Mouse (Mus musculus): ENCODE data around the gene Tex26. TPM values are rescaled to one million over a fixed set of nuclear protein-coding genes. Genes with fewer than 3 reads are reported as not detected.

Gene Tex26
- polyA plus RNA-seq (2015; fragmentation: Nextera tagmentation; extraction: Ambion mirVana): 0.92 and 1.1 TPM in 2 replicates

DNA sequence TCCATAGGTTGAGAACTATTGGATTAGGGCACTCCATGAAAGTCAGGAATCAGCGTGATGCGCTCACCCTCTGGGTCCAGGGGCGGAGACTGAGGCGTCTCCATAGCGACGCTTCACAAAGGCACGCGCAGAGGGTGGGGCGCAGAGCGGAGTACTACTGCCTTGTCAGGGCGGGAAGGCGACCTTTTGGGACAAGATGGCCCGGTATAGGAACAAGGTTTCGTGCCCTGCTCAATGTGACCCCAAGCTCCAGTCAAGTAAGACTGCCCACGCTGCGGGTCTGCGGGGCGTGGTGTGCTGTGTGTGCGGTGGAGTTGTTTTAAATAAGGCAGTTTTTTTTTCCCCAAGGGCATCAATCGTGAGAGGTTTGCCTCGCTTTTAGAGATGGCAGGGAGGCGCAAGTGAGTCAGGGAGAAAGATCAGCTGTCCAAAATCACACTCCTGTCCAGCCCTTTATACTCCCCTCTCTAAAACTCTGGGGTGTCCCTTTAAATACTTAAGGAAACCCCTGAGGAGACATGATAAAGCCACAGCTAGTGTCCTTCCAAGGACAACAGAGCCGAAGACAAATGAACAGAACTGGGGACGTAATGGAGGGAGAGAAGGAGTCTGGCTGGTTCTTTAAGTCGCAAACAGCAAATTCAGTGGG lies at the start of gene Tex26:
Tex26 (plus strand) TSS at position 130 of the 649 bp plus-strand sequence.
- peaks cover 39% of the 10 kb centered on the region for H3K4me1 ChIP-seq
- peak within 1 kb of the TSS; percentile 40 for H3K4me3 ChIP-seq
- WGBS: 0% methylated on average over 25 of the region's 25 CpGs
- peak within 1 kb of the TSS; percentile 77 for H3K4me2 ChIP-seq
- H3K36me3 ChIP-seq (replicated peaks): no peaks in the 10 kb centered on the region
- peak within 1 kb of the TSS; percentile 56 for H3K9ac ChIP-seq
- H3K27ac ChIP-seq: peak within 1 kb of the TSS; percentile 96
- peak; percentile 91 for ATAC-seq (replicated peaks)
- H3K27me3 ChIP-seq (replicated peaks): no peaks in the 10 kb centered on the region
- H3K9me3 ChIP-seq: no peaks in the 10 kb centered on the region

DNA sequence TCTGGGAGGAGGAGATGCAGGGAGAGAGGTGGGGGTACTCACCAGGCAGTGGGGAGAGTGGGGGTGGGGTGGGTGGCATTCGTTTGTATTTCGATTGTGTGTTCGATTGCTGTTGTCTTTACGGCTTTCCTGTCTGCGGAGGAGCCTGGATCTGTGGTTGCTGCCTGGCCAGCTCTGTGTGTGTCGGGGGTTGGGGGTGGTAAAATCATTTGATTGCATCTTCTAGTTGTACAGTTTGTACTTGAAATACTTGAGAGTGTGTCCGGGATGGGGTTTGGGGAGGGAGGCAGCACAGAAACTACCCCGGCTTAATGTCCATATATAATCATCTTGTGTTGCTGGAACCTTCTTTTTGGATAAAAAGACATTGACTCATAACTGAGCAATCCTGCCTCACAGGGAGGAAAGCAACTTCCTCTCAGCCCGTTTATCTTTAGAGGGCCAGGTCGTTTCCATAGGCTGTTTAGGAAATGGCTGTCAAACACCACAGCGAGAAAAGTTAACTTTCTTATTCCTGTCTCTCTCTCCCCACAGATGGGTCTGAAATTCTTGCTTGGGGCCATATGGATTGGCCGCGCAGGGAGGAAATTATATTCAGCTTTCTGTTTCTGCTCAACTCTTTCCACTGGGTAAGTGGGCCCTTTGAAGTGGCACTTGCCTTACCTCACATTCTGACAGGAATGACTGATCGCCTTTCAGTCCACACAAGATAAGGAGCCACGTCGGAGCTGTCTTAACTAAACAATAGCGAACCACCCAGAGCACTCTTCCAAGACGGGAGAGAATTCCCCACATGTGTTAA lies 47.7 kb upstream of the Tex26 start:
- Histone ChIP-seq H3K9me3 (no peaks in the 10 kb centered on the region), H3K4me3 (no peak overlapping the region), H3K36me3 (replicated peaks) (no peaks in the 10 kb centered on the region), H3K4me2 (no peak overlapping the region), H3K4me1 (no peaks in the 10 kb centered on the region), H3K27me3 (replicated peaks) (no peaks in the 10 kb centered on the region), H3K9ac (no peak overlapping the region), H3K27ac (0 out of 2 replicates have a peak overlapping the region, but pooled peaks have one; percentile 4)
- ATAC-seq (replicated peaks): no peak
- WGBS: 59% methylated on average over 18 of the region's 18 CpGs

- no peaks in the 10 kb centered on the region for H3K9me3 ChIP-seq
- 78% methylated on average over 6 of the region's 6 CpGs for WGBS
- no peak overlapping the region for H3K4me2 ChIP-seq
- no peak for ATAC-seq (replicated peaks)
- no peak overlapping the region for H3K27ac ChIP-seq
- H3K9ac ChIP-seq: no peak overlapping the region
- H3K4me1 ChIP-seq: no peaks in the 10 kb centered on the region
- H3K36me3 ChIP-seq (replicated peaks): no peaks in the 10 kb centered on the region
- H3K4me3 ChIP-seq: no peak overlapping the region
- no peaks in the 10 kb centered on the region for H3K27me3 ChIP-seq (replicated peaks)
Observed at GRCm38 (mm10) chr5:149392420-149392988, 47.0 kb upstream of the Tex26 start.

DNA sequence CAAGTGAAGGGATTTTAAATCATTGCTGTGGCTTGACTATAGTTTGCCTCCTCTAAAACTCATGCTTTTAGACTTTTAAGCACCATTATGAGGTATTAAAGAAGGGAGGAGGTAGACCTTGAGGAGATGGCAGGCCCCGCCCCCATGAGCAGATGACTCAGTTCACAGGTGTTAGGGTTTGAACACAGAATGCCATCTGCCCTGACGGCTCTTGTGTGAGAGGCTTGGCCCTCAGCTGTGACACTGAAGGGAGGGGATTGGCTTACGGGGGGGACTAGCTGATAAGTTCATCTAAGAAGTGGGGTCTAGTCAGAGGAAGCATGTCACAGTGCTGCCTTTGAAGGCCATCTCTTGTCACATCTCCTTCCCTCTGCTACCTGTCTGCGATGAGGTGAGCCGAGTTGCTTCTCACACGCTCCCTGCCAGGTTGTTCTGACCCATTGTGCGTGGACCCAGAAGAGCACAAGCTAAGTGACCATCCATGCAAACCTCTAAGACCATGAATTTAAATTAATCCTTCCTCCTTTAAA lies 37.9 kb upstream of the Tex26 start:
- Histone ChIP-seq H3K9ac (no peak overlapping the region), H3K36me3 (replicated peaks) (no peaks in the 10 kb centered on the region), H3K27ac (no peak overlapping the region), H3K27me3 (replicated peaks) (no peaks in the 10 kb centered on the region), H3K9me3 (no peaks in the 10 kb centered on the region), H3K4me3 (no peak overlapping the region), H3K4me1 (peaks cover 5% of the 10 kb centered on the region), H3K4me2 (no peak overlapping the region)
- WGBS: 90% methylated on average over 7 of the region's 7 CpGs
- no peak for ATAC-seq (replicated peaks)

DNA sequence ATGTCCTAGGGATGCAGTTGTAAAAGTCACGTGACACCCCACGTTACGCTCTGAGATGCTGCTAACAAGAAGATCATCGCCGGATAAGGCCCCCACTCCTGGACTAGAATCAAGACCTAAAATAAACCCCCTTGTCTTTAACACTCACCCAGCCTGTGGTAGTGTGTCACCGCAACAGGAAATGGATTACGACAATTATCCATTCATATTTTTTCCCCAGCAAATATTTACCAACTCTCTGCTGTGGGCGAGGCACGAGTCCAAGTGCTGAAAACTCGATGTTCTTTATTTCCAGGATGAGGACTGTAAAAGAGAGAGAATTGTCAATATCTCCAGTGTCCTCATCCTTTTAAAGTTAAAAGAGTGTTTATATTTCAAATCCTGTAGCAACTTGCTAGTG lies 37.4 kb upstream of the Tex26 start:
- no peaks in the 10 kb centered on the region for H3K36me3 ChIP-seq (replicated peaks)
- H3K9me3 ChIP-seq: no peaks in the 10 kb centered on the region
- ATAC-seq (replicated peaks): no peak
- no peak overlapping the region for H3K4me3 ChIP-seq
- H3K4me2 ChIP-seq: no peak overlapping the region
- no peaks in the 10 kb centered on the region for H3K27me3 ChIP-seq (replicated peaks)
- peaks cover 8% of the 10 kb centered on the region for H3K4me1 ChIP-seq
- WGBS: 93% methylated on average over 10 of the region's 10 CpGs
- no peak overlapping the region for H3K27ac ChIP-seq
- H3K9ac ChIP-seq: no peak overlapping the region

- no peak overlapping the region for H3K27ac ChIP-seq
- WGBS: 62% methylated on average over 5 of the region's 5 CpGs
- H3K9ac ChIP-seq: no peak overlapping the region
- no peaks in the 10 kb centered on the region for H3K36me3 ChIP-seq (replicated peaks)
- ATAC-seq (replicated peaks): 0 out of 2 replicates have a peak, but pooled peaks have one; percentile 20
- H3K4me1 ChIP-seq: peaks cover 8% of the 10 kb centered on the region
- no peaks in the 10 kb centered on the region for H3K9me3 ChIP-seq
- H3K4me2 ChIP-seq: no peak overlapping the region
- H3K27me3 ChIP-seq (replicated peaks): no peaks in the 10 kb centered on the region
- no peak overlapping the region for H3K4me3 ChIP-seq
Observed at GRCm38 (mm10) chr5:149403386-149403785, 36.1 kb upstream of the Tex26 start.

DNA sequence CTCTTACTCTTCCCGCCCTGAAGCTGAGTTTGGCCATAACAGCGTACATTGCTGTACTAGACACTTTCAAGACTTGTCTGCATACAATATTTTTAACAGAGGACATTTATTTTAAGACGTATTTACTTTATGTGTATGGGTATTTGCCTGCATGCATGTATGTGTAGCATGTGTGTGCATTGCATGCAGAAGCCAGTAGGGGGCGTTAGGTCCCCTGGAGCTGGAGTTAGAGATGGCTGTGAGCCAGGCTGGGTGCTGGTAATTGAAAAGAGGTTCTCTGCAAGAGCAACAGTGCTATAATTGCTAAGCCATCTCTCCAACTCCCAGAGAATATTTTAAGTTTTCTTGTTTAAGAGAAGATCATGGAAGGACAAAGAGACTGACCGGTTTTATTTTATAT lies 34.8 kb upstream of the Tex26 start:
- WGBS: 84% methylated on average over 5 of the region's 5 CpGs
- ATAC-seq (replicated peaks): no peak
- H3K9ac ChIP-seq: no peak overlapping the region
- H3K9me3 ChIP-seq: no peaks in the 10 kb centered on the region
- H3K4me2 ChIP-seq: no peak overlapping the region
- H3K36me3 ChIP-seq (replicated peaks): no peaks in the 10 kb centered on the region
- no peaks in the 10 kb centered on the region for H3K27me3 ChIP-seq (replicated peaks)
- no peak overlapping the region for H3K4me3 ChIP-seq
- peaks cover 6% of the 10 kb centered on the region for H3K4me1 ChIP-seq
- H3K27ac ChIP-seq: no peak overlapping the region

GRCm38 (mm10) chr5:149406791-149407276 lies 32.6 kb upstream of the Tex26 start:
- 68% methylated on average over 8 of the region's 8 CpGs for WGBS
- Histone ChIP-seq H3K4me2 (no peak overlapping the region), H3K4me3 (no peak overlapping the region), H3K9me3 (no peaks in the 10 kb centered on the region), H3K9ac (no peak overlapping the region), H3K4me1 (peaks cover 18% of the 10 kb centered on the region), H3K27me3 (replicated peaks) (no peaks in the 10 kb centered on the region), H3K36me3 (replicated peaks) (no peaks in the 10 kb centered on the region), H3K27ac (no peak overlapping the region)
- ATAC-seq (replicated peaks): no peak

GRCm38 (mm10) chr5:149409502-149409901 lies 30.0 kb upstream of the Tex26 start:
- no peak overlapping the region for H3K9ac ChIP-seq
- H3K4me3 ChIP-seq: no peak overlapping the region
- ATAC-seq (replicated peaks): no peak
- H3K36me3 ChIP-seq (replicated peaks): no peaks in the 10 kb centered on the region
- 94% methylated on average over 3 of the region's 3 CpGs for WGBS
- H3K4me2 ChIP-seq: no peak overlapping the region
- H3K4me1 ChIP-seq: peaks cover 23% of the 10 kb centered on the region
- H3K9me3 ChIP-seq: no peaks in the 10 kb centered on the region
- H3K27me3 ChIP-seq (replicated peaks): no peaks in the 10 kb centered on the region
- no peak overlapping the region for H3K27ac ChIP-seq

- Histone ChIP-seq H3K9ac (peak within 1 kb of the TSS; percentile 16; the same call in 1 of the 2 replicates), H3K27me3 (replicated peaks) (no peaks in the 10 kb centered on the region), H3K4me3 (peak within 1 kb of the TSS; percentile 26), H3K36me3 (replicated peaks) (no peaks in the 10 kb centered on the region), H3K4me1 (peaks cover 19% of the 10 kb centered on the region), H3K9me3 (no peaks in the 10 kb centered on the region), H3K4me2 (peak within 1 kb of the TSS; percentile 48), H3K27ac (peak within 1 kb of the TSS; percentile 70)
- peak; percentile 37 for ATAC-seq (replicated peaks)
- WGBS: 3% methylated on average over 38 of the region's 38 CpGs
Observed at GRCm38 (mm10) chr5:149411509-149412193, 27.8 kb upstream of the Tex26 start, which contains the start of gene Medag. Gene Medag (plus strand): TSS chr5:149411749.

GRCm38 (mm10) chr5:149412194-149412575 lies 27.3 kb upstream of the Tex26 start:
- WGBS: 37% methylated on average over 11 of the region's 11 CpGs
- H3K4me1 ChIP-seq: peaks cover 18% of the 10 kb centered on the region
- H3K9me3 ChIP-seq: no peaks in the 10 kb centered on the region
- no peaks in the 10 kb centered on the region for H3K36me3 ChIP-seq (replicated peaks)
- peak; percentile 31; the same call in 1 of the 2 replicates for ATAC-seq (replicated peaks)
- 0 out of 2 replicates have a peak overlapping the region, but pooled peaks have one; percentile 16 for H3K9ac ChIP-seq
- H3K4me3 ChIP-seq: peak overlapping the region; percentile 26
- H3K27me3 ChIP-seq (replicated peaks): no peaks in the 10 kb centered on the region
- H3K27ac ChIP-seq: peak overlapping the region; percentile 70
- peak overlapping the region; percentile 48 for H3K4me2 ChIP-seq
